Mouse (Mus musculus): ENCODE data around the gene Sipa1l1. TPM values are rescaled to one million over a fixed set of nuclear protein-coding genes. Genes with fewer than 3 reads are reported as not detected.

Sipa1l1 gene
- total RNA-seq, 1 experiment: 31.8 TPM

DNA sequence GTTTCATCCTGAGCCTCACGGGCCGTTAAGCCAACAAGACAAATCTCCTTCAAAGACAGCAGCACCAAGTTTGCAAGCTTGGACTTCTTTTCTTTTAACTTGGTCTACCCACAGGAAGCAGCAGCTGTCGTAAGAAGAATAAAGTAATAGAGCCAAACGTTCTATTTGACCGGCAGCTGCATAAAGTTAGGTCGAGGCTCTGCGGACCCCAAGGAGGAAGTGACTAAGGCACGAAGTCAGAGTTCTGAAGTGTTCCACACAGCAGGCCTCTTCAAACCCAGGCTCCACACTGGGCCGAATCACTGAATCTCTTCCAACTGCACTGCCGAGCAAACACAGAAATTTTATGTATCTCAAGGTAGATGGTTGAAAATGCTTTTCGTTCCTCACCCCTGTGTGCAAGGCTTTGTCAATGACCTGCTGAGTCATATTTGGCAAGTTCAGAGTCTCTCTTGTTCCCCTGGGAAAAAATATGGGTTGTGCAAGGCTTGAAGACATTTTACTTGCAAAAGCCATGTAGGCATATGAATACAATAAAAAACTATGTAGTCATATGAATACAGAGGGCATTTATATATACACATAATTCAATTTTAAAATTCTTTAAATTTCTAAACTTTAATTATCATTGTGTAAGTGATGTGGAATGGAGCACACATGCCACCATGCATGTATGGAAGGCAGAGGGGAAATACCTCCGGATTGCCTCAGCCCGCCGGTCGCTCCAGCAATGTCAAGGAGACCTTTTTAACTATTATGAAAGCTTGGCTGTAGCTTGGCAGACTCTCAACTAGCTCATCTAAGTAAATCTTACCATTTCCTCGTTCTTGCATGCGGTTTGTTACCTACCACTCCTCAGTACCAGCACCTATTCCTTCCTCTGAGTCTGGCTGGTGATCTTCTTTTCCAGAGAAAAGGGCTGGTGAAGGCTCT, 29.6 kb upstream of the Sipa1l1 start:
- TF ChIP-seq HCFC1 (IDR thresholded peaks at IDR 0.05; ENCODE audit: borderline replicate concordance, insufficient read depth, low read length) (no peak), MAFK (IDR thresholded peaks at IDR 0.05; ENCODE audit: insufficient read depth, low read depth, low read length) (no peak), ZC3H11A (IDR thresholded peaks at IDR 0.05; ENCODE audit: borderline replicate concordance, low read depth, low read length) (no peak), CHD2 (IDR thresholded peaks at IDR 0.05; ENCODE audit: low read depth, low read length) (no peak), ZNF384 (IDR thresholded peaks at IDR 0.05; ENCODE audit: low read depth, low read length) (no peak)

DNA sequence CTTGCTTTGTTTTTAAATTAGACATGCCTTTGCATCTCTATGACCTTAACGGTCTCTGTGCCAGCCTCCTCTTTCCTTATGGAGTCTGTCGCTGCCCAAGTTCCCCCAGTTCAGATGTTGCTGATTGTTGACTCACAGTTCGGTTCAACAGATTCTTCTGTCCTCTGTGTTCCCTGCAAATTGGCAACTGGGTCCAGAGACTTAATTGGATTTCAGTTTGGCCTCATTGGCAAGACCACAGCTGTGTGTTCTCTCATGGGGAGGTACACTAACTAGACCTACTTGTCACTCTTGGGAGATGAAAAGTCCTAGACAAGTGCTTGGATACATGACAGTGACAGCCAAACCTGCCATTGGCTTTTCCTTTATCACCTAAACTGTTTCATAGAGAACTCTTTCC, 25.7 kb upstream of the Sipa1l1 start:
- H3K36me3 ChIP-seq (ENCODE audit: control insufficient read depth, insufficient read depth, low read length, poor library complexity, severe bottlenecking): no peaks in the 10 kb centered on the region
- no peak overlapping the region for H3K27ac ChIP-seq (ENCODE audit: insufficient read depth, low read depth, low read length, poor library complexity, severe bottlenecking)
- TF ChIP-seq MAFK (IDR thresholded peaks at IDR 0.05; ENCODE audit: insufficient read depth, low read depth, low read length) (no peak), ZNF384 (IDR thresholded peaks at IDR 0.05; ENCODE audit: low read depth, low read length) (no peak), CHD2 (IDR thresholded peaks at IDR 0.05; ENCODE audit: low read depth, low read length) (no peak), HCFC1 (IDR thresholded peaks at IDR 0.05; ENCODE audit: borderline replicate concordance, insufficient read depth, low read length) (no peak)
- no peak overlapping the region for H3K4me3 ChIP-seq (ENCODE audit: insufficient read depth in 1 of 2, low read depth in 1 of 2, low read length in 2 of 2, poor library complexity in 1 of 2, severe bottlenecking in 1 of 2)
- no peak for DNase-seq (ENCODE audit: low read depth, low spot score)
- no peaks in the 10 kb centered on the region for H3K9me3 ChIP-seq (ENCODE audit: control insufficient read depth, insufficient read depth, low read depth, low read length)
- in situ Hi-C loops (cut with MboI; ENCODE audit: low sequenced_read_pairs in 2 of 2, unreplicated experiment in 2 of 2): no loop called here
- H3K4me1 ChIP-seq (ENCODE audit: control insufficient read depth in 2 of 2, insufficient read depth in 2 of 2, low read length in 2 of 2, poor library complexity in 1 of 2): no peaks in the 10 kb centered on the region
- H3K9ac ChIP-seq (ENCODE audit: insufficient read depth, low read depth, low read length, poor library complexity, severe bottlenecking): no peak overlapping the region

More for the DNA sequence above, 29.6 kb upstream of the Sipa1l1 start:
- in situ Hi-C loops (cut with MboI; ENCODE audit: low sequenced_read_pairs in 2 of 2, unreplicated experiment in 2 of 2): no loop called here
- Histone ChIP-seq H3K9ac (ENCODE audit: insufficient read depth, low read depth, low read length, poor library complexity, severe bottlenecking) (no peak overlapping the region), H3K27ac (ENCODE audit: insufficient read depth, low read depth, low read length, poor library complexity, severe bottlenecking) (no peak overlapping the region), H3K9me3 (ENCODE audit: control insufficient read depth, insufficient read depth, low read depth, low read length) (no peaks in the 10 kb centered on the region), H3K4me1 (ENCODE audit: control insufficient read depth in 2 of 2, insufficient read depth in 2 of 2, low read length in 2 of 2, poor library complexity in 1 of 2) (no peaks in the 10 kb centered on the region), H3K4me3 (ENCODE audit: insufficient read depth in 1 of 2, low read depth in 1 of 2, low read length in 2 of 2, poor library complexity in 1 of 2, severe bottlenecking in 1 of 2) (no peak overlapping the region), H3K36me3 (ENCODE audit: control insufficient read depth, insufficient read depth, low read length, poor library complexity, severe bottlenecking) (no peaks in the 10 kb centered on the region)
- DNase-seq (ENCODE audit: low read depth, low spot score): no peak

DNA sequence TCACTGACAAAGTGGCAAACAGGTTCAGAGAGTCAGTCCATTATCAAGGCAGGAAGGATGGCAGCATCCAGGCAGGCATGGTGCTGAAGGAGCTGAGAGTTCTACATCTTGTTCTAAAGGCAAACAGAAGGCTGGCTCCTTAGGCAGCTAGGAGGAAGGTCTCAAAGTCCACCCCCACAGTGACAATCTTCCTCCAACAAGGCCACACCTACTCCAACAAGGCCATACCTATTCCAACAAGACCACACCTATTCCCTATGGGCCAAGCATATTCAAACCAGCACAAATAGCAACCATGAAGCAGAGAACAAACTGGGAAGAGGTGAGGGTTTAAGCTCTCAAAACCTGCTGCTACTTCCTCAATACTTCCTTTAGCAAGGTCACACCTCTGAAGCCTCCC, 23.9 kb upstream of the Sipa1l1 start:
- Histone ChIP-seq H3K27ac (ENCODE audit: insufficient read depth, low read depth, low read length, poor library complexity, severe bottlenecking) (no peak overlapping the region), H3K4me1 (ENCODE audit: control insufficient read depth in 2 of 2, insufficient read depth in 2 of 2, low read length in 2 of 2, poor library complexity in 1 of 2) (no peaks in the 10 kb centered on the region), H3K36me3 (ENCODE audit: control insufficient read depth, insufficient read depth, low read length, poor library complexity, severe bottlenecking) (no peaks in the 10 kb centered on the region), H3K4me3 (ENCODE audit: insufficient read depth in 1 of 2, low read depth in 1 of 2, low read length in 2 of 2, poor library complexity in 1 of 2, severe bottlenecking in 1 of 2) (no peak overlapping the region), H3K9ac (ENCODE audit: insufficient read depth, low read depth, low read length, poor library complexity, severe bottlenecking) (no peak overlapping the region), H3K9me3 (ENCODE audit: control insufficient read depth, insufficient read depth, low read depth, low read length) (no peaks in the 10 kb centered on the region)
- in situ Hi-C loops (cut with MboI; ENCODE audit: low sequenced_read_pairs in 2 of 2, unreplicated experiment in 2 of 2): no loop called here
- no peak for DNase-seq (ENCODE audit: low read depth, low spot score)
- TF ChIP-seq MAFK (IDR thresholded peaks at IDR 0.05; ENCODE audit: insufficient read depth, low read depth, low read length) (no peak), ZNF384 (IDR thresholded peaks at IDR 0.05; ENCODE audit: low read depth, low read length) (no peak), ZC3H11A (IDR thresholded peaks at IDR 0.05; ENCODE audit: borderline replicate concordance, low read depth, low read length) (no peak), CHD2 (IDR thresholded peaks at IDR 0.05; ENCODE audit: low read depth, low read length) (no peak), HCFC1 (IDR thresholded peaks at IDR 0.05; ENCODE audit: borderline replicate concordance, insufficient read depth, low read length) (no peak)

DNA sequence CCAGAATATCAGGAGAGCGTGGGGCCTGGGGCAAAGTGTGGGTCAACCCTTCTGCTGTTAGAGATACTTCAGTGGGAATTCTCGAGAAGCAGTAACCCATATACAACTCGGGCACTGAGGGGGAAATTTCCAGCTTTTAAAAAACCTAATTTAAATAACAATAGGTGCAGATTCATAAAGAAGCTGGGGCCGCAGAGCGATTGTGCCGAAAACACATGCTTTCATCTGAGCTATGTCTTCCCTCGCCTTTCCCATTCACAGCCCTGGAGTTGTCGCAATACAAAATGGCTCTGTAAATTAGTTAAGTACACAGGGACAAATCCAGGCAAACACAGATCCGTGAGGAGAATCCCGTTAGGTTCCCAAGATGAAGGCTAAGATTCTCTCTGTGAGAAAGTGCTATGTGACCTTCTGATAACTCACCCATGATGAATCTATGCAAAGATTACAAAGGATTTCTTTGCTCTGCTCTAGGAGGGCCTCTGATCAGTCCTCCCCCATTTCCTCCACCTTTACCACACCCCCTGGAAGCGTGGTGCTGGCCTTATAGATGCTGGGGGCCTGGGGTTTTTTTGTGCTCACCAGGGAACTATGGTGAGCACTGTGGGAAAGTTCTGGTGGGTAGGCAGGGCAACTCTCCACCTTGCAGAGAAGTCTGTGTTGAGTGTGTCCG, 22.0 kb upstream of the Sipa1l1 start:
- no peak overlapping the region for H3K9ac ChIP-seq (ENCODE audit: insufficient read depth, low read depth, low read length, poor library complexity, severe bottlenecking)
- H3K4me1 ChIP-seq (ENCODE audit: control insufficient read depth in 2 of 2, insufficient read depth in 2 of 2, low read length in 2 of 2, poor library complexity in 1 of 2): no peaks in the 10 kb centered on the region
- H3K27ac ChIP-seq (ENCODE audit: insufficient read depth, low read depth, low read length, poor library complexity, severe bottlenecking): no peak overlapping the region
- H3K4me3 ChIP-seq (ENCODE audit: insufficient read depth in 1 of 2, low read depth in 1 of 2, low read length in 2 of 2, poor library complexity in 1 of 2, severe bottlenecking in 1 of 2): no peak overlapping the region
- H3K9me3 ChIP-seq (ENCODE audit: control insufficient read depth, insufficient read depth, low read depth, low read length): no peaks in the 10 kb centered on the region
- in situ Hi-C loops (cut with MboI; ENCODE audit: low sequenced_read_pairs in 2 of 2, unreplicated experiment in 2 of 2): no loop called here
- no peak for DNase-seq (ENCODE audit: low read depth, low spot score)
- no peak for TF ChIP-seq ZNF384 (IDR thresholded peaks at IDR 0.05; ENCODE audit: low read depth, low read length)
- no peak for TF ChIP-seq ZC3H11A (IDR thresholded peaks at IDR 0.05; ENCODE audit: borderline replicate concordance, low read depth, low read length)
- TF ChIP-seq HCFC1 (IDR thresholded peaks at IDR 0.05; ENCODE audit: borderline replicate concordance, insufficient read depth, low read length): no peak
- TF ChIP-seq MAFK (IDR thresholded peaks at IDR 0.05; ENCODE audit: insufficient read depth, low read depth, low read length): no peak
- TF ChIP-seq CHD2 (IDR thresholded peaks at IDR 0.05; ENCODE audit: low read depth, low read length): no peak
- H3K36me3 ChIP-seq (ENCODE audit: control insufficient read depth, insufficient read depth, low read length, poor library complexity, severe bottlenecking): no peaks in the 10 kb centered on the region

Data from ES-E14 (cell line).